Mouse (Mus musculus) adrenal gland, postnatal 4 days (tissue): Measurements from ENCODE around the gene Senp1. TPM values are rescaled to one million over a fixed set of nuclear protein-coding genes. Genes with fewer than 3 reads are reported as not detected.
A peak's percentile ranks its signal among the peaks of the same experiment; 100 is the strongest.

ENCODE experiments used
- DNase-seq, 2 experiments: peaks; one replicate each; pipeline ENCODE4 v3.0.0; 2021 to 2022; ENCODE audit warnings: low spot score in 2 of 2, mixed read lengths in 2 of 2
- total RNA-seq, 2 experiments: library from RNA; stranded (reverse); gene quantifications; 2 replicates each; pipeline ENCODE4 v1.2.3; 2021

The Senp1 gene
- total RNA-seq, 2 experiments from 2014 or later = 26.0 to 28.8 TPM

DNA sequence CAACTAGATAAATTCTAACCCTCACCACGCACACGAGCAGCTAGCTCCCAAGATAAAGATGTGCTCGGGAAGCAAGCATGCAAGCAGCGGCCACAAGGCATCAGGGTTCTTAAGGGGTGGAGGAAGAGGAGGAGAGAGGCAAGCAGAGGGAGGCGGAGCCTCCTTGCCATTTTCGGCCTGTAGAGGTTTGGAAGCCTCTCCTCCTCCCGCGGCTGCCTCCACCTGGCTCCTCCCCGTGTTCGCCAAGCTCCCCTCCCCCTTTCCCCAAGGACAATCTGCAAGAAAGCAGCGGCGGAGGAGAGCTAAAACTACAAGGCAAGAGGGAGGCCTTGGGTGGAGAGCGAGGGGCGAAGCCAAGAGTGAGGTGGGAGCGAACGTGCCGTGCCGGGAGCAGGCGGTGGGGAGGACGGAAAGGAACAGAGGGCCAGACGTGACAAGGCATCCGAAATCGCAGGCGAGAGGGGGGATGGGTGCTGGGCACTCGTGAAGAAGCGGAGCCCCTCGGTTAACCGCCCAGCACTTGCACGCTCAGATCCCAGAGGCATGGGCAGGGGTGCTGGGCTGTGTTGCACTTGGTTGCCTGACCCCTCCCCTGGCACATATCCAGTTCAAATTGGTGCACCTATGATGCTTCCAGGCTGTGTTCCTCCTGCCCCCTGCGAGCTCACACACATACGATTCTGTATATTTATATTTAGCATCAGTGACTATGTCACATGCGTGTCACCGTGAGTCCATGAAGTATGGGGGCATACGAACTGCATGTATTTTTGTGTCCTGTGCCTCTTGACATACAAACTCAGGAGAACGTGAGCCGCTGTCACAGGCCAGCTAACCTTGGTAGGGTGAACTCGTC is 15.0 kb upstream of the Senp1 start:
- DNase-seq = peak; percentile 43 to 64

GRCm38 (mm10) chr15:98107703-98108296 is 14.3 kb upstream of the Senp1 start:
- DNase-seq = no peak

DNA sequence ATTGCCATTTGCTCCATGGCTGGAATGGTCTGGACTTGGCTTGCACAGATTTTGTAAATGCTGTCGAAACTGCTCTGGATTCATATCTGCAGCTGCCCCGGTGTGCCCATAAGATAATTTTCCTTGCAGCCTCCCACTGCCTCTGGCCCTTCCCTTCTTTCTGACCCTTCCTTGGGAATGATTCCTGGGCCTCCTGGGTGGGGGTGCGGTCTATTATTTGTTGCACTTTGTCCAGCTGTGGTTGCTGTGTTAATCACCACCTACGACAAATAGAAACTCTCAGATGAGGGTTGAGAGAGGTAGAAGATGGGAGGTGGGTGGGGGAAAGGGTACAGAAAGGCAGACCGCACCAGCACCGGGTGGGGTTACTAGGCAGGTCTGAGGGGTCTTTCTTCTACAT is 13.7 kb upstream of the Senp1 start:
- DNase-seq = no peak

- no peak for DNase-seq
Observed at GRCm38 (mm10) chr15:98106506-98106905, 13.0 kb upstream of the Senp1 start.

DNA sequence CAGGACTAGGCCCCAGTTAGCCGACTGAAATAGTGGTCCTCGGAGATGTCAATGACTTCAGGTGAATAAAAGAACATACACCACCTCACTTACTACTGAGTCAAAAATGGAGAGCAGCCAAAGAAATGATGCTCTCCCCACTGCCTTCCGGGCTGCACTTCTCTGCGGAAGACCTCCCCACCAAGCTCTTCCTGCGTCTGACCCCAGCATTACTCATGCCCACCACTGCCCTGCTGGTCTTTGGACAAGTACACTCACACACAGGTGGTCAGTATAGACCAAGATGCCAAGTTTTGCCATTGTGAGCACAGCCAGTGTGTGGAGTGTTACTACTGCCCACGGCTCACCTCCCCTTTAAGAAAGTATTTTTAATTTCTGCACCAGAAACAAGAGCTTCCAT is 8.9 kb upstream of the Senp1 start:
- no peak for DNase-seq

DNA sequence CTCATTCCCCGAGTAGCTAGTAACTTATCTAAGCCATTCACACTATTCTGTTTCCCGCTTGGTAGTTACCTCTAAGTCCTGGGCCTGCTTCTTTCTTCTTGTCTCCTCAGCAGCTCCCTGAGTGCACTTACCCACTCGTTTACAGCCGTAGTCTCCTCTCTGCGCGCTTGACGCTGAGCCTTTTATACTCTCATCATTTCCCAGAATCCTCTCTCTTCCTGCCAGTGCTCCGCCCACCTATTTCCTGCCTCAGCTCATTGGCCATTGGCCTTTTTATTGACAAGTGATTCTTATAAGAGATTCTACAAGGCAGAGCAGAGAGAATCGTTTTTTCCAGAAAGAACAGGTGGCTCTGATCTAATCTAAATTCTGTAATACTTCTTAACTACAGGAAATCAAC is 5.0 kb upstream of the Senp1 start:
- no peak for DNase-seq

DNA sequence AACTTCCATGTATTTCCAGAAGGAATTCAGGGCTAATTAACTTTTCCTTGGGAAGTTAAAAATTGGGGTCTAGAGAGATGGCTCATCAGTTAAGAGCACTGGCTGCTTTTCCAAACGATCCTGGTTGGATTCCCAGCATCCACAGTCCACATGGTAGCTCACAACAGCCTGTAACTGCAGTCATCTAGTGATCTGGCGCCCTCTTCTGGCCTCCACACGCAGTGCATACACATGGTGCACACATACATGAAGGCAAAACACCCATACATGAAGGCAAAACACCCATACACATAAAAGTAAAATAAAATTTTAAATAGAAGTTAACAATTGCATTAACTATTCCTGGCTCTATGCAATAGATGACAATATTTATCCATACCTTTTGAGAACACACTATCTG is 3.4 kb upstream of the Senp1 start:
- no peak for DNase-seq

- DNase-seq = no peak
Observed at GRCm38 (mm10) chr15:98094905-98095304, 1.4 kb upstream of the Senp1 start.

DNA sequence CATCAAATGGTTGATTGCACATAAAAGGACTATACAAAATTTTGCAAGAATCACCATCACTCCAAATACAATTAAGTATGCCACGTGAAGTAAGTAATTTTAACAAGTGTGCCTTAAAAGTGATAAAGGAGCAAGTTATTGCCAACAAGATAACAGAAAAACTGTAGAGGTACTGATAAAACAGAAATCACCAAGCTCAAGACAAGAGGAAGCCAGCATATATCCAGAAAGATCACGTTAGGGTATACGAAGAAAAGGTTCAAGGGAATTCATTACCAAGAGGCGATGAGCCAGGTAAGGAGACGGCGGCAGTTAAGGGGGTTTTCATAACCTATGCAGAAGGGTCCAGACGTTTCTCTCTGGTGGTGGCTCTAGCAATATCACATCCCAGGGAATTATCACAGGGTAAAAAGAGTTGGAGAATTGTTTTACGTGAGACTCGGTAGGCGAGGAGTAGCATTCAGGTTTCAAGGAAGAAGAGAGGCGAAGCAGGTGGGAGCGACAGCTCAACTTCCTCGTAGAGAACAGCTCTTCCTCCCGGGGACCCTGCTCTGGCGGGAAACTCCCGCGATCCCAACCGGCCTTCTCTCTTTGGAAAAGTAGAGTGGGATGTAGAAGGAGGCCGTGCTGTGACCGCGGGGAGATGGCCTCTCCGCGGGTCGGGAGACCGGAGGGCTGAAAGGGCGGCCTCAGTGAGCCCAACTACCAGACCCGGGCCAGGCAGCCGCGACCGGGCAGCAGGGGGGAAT is 998 bp downstream of the Senp1 start, which contains the start of gene Pfkm:
Gene Pfkm (plus strand): TSS at position 218 of the 749 bp plus-strand sequence.
- DNase-seq = no peak

DNA sequence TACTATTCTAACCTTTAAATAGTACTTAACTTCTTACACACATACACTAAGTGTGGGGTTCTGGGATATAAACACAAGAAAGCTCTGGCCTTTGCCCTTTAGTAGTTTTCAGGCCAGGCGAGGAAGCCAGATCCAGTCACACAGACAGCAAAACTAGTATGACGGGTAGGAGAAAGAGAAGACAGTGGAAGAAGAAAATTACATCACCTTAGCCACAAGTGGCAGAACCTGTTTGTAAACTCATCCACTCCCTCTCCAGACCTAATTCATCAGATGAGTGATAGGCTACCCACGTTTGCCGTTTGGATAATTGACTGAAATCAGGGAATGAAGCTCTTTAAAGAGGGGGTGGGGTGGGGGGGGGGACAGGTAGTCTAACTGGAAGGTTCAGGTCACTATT is 1.7 kb downstream of the Senp1 start:
- DNase-seq = no peak

DNA sequence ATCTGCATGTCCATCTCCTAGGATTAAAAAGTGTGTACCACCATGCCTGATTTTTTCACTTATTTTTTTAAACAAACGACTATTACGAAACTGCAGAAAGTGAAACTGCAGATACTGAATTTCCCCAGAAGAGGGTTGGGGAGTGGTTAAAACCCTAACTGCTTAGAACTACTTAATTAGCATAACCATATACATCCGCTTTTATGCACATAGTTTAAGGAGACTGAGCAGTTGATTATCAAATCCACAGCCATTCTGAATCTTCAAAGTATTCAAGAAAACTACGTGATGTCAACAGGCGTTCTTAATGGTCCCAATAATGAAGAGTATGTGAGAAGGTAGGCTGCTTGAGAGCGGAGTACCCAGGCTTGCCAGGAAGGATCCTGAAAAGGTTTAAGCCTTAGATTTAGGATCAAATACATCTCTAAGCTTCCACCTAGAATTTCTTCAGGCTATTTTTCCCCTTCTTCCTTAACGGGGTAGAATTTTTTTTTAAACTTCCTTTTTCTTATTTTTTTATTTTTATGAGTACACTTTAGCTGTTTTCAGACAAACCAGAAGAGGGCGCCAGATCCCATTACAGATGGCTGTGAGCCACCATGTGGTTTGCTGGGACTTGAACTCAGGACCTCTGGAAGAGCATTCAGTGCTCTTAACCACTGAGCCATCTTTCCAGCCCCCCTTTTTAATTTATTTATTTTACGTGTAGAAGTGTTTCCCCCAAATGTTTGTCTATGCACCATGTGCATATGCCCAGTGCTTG is 3.9 kb downstream of the Senp1 start:
- no peak for DNase-seq

DNA sequence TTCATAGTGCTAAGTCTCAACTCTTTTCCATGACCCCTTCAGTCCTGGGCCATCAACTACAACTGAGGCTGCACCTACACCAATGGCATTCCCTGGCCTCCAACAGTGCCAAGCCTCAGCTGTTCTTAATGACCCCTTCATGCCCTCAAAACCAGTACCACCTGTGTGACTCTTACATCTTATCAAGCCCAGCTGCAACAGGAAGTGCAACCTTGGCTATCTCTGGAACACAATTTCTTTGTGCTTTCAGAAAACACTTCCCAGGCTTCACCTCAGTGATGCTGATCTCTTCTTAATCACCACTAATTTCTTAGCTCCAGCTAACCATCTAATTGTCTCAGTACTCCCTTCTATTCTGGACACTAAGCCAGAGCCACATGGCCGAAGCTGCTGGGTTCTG is 4.7 kb downstream of the Senp1 start:
- DNase-seq = no peak

DNA sequence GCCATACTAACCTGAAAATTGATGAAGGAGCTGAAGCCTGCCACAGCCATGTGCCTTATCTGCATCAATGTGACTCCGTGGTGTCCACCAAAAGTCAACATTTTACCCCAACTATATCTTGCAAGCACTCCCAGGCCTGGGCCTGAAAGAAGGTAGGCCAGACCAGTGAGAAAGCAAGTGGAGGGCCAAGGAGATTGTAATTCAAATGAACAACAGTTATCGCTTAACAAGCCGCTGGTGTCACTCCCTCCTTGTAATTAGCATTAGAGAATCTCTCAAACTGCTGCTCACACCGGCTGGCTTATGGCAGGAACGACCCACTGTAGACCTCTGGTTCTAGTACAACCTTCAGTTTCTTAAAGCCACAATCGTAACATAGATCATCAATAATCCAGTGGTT is 16.6 kb downstream of the Senp1 start:
- DNase-seq = no peak

- DNase-seq = no peak
Observed at GRCm38 (mm10) chr15:98075034-98075433, 18.5 kb downstream of the Senp1 start.

DNA sequence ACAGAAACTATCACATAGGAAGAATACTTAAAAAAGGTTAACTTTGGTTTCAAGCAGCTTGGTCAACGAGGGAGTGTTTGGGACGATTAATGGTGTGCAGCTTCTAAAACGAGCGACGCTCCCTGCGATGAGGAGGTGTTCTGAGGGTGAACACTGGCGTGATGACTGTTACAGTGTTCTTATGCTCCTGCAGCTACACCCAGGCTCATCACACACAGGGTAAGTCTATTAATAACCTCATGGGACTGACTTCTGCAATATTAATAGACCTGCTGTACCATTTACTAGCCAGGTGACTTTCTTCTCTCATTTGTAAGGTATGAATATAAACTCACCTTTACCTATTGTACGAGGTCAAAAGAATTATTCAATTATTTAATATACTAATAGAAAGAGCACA is 19.0 kb downstream of the Senp1 start:
- DNase-seq = no peak

- no peak for DNase-seq
Observed at GRCm38 (mm10) chr15:98070376-98070775, 23.2 kb downstream of the Senp1 start.

DNA sequence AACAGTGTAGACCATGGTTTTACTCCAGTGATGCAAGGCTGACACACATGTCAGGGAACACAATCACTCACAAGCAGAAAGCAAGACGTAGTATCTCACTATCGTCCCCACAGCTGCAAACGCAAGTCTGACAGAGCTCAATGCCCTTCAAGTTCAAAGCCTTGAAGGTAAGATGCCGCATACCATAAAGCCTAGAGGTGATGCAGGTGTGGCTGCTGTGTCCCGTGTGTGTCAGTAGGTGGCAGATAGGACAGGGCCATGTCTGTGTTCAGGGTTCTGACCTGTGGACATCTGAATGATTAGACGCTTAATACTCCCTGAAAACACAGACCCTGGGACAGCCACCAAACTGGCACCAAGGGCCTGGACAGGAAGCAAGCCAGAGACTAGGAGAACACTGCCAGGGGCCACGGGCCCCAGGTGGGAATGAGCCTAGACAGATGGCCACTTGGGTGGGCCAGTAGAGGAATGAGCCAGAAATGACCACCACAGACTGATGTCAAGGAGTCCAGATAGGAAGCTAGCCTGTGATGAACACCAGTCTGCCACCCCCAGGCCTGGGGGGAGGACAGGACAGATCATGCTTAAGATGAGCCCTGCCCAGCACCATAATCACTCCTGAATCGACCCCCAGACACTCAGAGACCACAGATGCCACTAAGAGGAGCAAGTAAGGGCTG is 23.8 kb downstream of the Senp1 start:
- no peak for DNase-seq

GRCm38 (mm10) chr15:98068506-98068905 is 25.0 kb downstream of the Senp1 start:
- no peak for DNase-seq

GRCm38 (mm10) chr15:98067492-98067891 is 26.1 kb downstream of the Senp1 start:
- no peak for DNase-seq

GRCm38 (mm10) chr15:98066602-98067001 is 26.9 kb downstream of the Senp1 start:
- no peak for DNase-seq

DNA sequence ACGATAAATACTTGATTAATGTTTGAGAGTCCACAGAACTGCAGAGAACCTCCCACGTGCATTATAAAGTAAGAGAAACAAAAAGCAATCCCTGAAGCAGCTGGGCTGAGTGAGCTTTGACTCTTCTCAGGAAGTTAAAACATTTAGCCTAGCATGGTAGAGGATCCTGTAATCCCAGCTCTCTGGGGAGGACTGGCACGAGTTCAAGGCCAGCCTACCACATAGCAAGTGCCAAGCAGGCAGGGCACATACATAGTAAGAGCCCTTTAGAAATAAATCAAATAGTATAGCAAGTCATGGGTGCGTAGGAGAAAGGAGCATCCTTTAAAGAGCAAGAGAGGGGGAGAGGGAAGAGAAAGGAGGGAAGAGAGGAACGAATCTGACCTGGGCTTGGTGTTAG is 27.7 kb downstream of the Senp1 start:
- DNase-seq = no peak
